In the genomic region with DNA sequence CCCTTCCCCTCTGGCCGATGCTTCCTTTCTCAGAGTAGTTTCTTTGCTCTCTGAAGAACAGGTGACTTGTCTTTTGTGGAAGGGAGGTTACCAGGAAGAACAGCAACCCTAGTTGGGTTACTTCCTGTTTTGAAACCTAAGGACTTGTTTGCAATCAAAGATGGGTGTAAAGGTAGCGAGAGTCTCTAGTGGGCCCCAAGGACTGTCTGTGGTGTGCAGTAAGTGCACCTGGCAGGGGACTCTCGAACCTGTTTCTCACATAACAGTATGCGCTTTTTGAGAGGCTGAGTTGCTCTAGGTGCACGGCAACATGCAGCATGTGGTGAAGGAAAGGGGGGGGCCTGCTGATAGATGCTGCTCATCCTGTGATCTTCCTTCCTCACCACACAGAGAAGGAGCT, we compare ENCODE assay signal across 12 mouse cellular contexts. TPM values are rescaled to one million over a fixed set of nuclear protein-coding genes. Genes with fewer than 3 reads are reported as not detected.
A peak's percentile ranks its signal among the peaks of the same experiment; 100 is the strongest.
DNase-seq lines count a peak whose midpoint lies in the region; ATAC-seq lines count a peak whose summit lies in the region.
"Had no signal": no experiment of that assay in that cellular context is flagged by ENCODE, and none has a peak within 500 bp of the region (broad histone marks: within the 10 kb centered on the region; RNA-seq: fewer than 3 reads in every experiment).

No protein-coding gene starts in this region.

- 94% methylated on average over 5 of the region's 5 CpGs for WGBS in hindbrain, embryonic 15.5 days
- whole genome bisulfite sequencing in hindbrain, embryonic 16.5 days = 92% methylated on average over 5 of the region's 5 CpGs

- H3K4me1 ChIP-seq in hindbrain, embryonic 15.5 days (replicated peaks) = peaks cover 21% of the 10 kb centered on the region
- peaks cover 9% of the 10 kb centered on the region; the same call in 1 of the 2 replicates for H3K4me1 ChIP-seq in hindbrain, embryonic 16.5 days (ENCODE audit: control insufficient read depth, insufficient read depth, low read depth, low read length)

- H3K4me2 ChIP-seq in hindbrain, embryonic 15.5 days = no peak overlapping the region
- H3K4me2 ChIP-seq in hindbrain, embryonic 16.5 days (ENCODE audit: low read length) = no peak overlapping the region
- H3K4me2 ChIP-seq: heart, embryonic 13.5 days; limb, embryonic 12.5 days had no signal

- no peak overlapping the region for H3K9ac ChIP-seq in hindbrain, embryonic 15.5 days
- H3K9ac ChIP-seq in hindbrain, embryonic 16.5 days (ENCODE audit: low read depth, low read length) = no peak overlapping the region
- H3K9ac ChIP-seq: heart, embryonic 13.5 days; limb, embryonic 12.5 days had no signal

- peak; percentile 56 for DNase-seq in CD4-positive, CD25-positive, alpha-beta regulatory T cell, adult 2 months (ENCODE audit: low read depth, low spot score)
- peak; percentile 68 for DNase-seq in naive thymus-derived CD4-positive, alpha-beta T cell, adult 2 months (ENCODE audit: low read depth)
- DNase-seq in cerebellum, adult 18-20 months = no peak
- no peak for DNase-seq in right cerebral cortex, postnatal 36 days (ENCODE audit: low spot score in 2 of 2)
- no peak for DNase-seq in spleen, adult 12 weeks (ENCODE audit: low spot score)
- DNase-seq: cerebellum, postnatal 14 days; right cerebral cortex, postnatal 14 days had no signal

- H3K27me3 ChIP-seq in hindbrain, embryonic 15.5 days = no peaks in the 10 kb centered on the region
- H3K27me3 ChIP-seq in hindbrain, embryonic 16.5 days (replicated peaks; ENCODE audit: control insufficient read depth, insufficient read depth, low read length) = no peaks in the 10 kb centered on the region
- H3K27me3 ChIP-seq: heart, embryonic 13.5 days; limb, embryonic 12.5 days had no signal

- no peaks in the 10 kb centered on the region for H3K36me3 ChIP-seq in hindbrain, embryonic 15.5 days
- H3K36me3 ChIP-seq in hindbrain, embryonic 16.5 days (ENCODE audit: control insufficient read depth, insufficient read depth, low read length) = no peaks in the 10 kb centered on the region
- H3K36me3 ChIP-seq: heart, embryonic 13.5 days; limb, embryonic 12.5 days had no signal

- H3K27ac ChIP-seq in hindbrain, embryonic 15.5 days (replicated peaks) = peak overlapping the region; percentile 74; the same call in 1 of the 2 replicates
- no peak overlapping the region for H3K27ac ChIP-seq in hindbrain, embryonic 16.5 days (ENCODE audit: low read depth, low read length)
- H3K27ac ChIP-seq: limb, embryonic 12.5 days had no signal

- ATAC-seq in hindbrain, embryonic 15.5 days (ENCODE audit: low FRiP score, low read depth) = no peak
- no peak for ATAC-seq in hindbrain, embryonic 16.5 days
- ATAC-seq in granulocyte monocyte progenitor cell, adult 5-6 weeks (replicated peaks; ENCODE audit: poor library complexity, severe bottlenecking) = peak; percentile 74

- no peak overlapping the region for H3K4me3 ChIP-seq in hindbrain, embryonic 15.5 days
- no peak overlapping the region for H3K4me3 ChIP-seq in hindbrain, embryonic 16.5 days (ENCODE audit: low read length)
- H3K4me3 ChIP-seq: heart, embryonic 13.5 days; limb, embryonic 12.5 days had no signal

- H3K9me3 ChIP-seq in hindbrain, embryonic 15.5 days = no peaks in the 10 kb centered on the region
- H3K9me3 ChIP-seq in hindbrain, embryonic 16.5 days (ENCODE audit: control insufficient read depth, low read length) = no peaks in the 10 kb centered on the region
- H3K9me3 ChIP-seq: heart, embryonic 13.5 days; limb, embryonic 12.5 days had no signal

RNA-seq across cellular contexts. Expression of a gene that starts 40.0 kb away (rescaled TPM):
- 15.4 and 17.8 TPM in 2 replicates for polyA plus RNA-seq in hindbrain, embryonic 15.5 days (2015; fragmentation: Nextera tagmentation; extraction: Ambion mirVana)
- polyA plus RNA-seq in hindbrain, embryonic 16.5 days (2015; fragmentation: Nextera tagmentation; extraction: Ambion mirVana) = 14.5 and 17.9 TPM in 2 replicates
- total RNA-seq in granulocyte monocyte progenitor cell, adult 5-6 weeks (2014; fragmentation: Nextera tagmentation) = 4.3 and 9.2 TPM in 2 replicates
- total RNA-seq in granulocyte monocyte progenitor cell, adult 5-6 weeks (2017) = 6.7 and 7.6 TPM in 2 replicates

Comparison
In these comparisons a context has a peak if more than half of its experiments do, and no peak if none do; other contexts are left out.
1. DNase-seq: peak in CD4-positive, CD25-positive, alpha-beta regulatory T cell, adult 2 months (single experiment) and naive thymus-derived CD4-positive, alpha-beta T cell, adult 2 months (single experiment); none in cerebellum, adult 18-20 months (0 of 2), right cerebral cortex, postnatal 36 days (0 of 2) and spleen, adult 12 weeks (single experiment).